Mouse (Mus musculus): Measurements from ENCODE around the gene Slc5a12. TPM values are rescaled to one million over a fixed set of nuclear protein-coding genes. Genes with fewer than 3 reads are reported as not detected.
A peak's percentile ranks its signal among the peaks of the same experiment; 100 is the strongest.

The Slc5a12 gene
- polyA plus RNA-seq, 1 experiment from 2014 or later = not detected

DNA sequence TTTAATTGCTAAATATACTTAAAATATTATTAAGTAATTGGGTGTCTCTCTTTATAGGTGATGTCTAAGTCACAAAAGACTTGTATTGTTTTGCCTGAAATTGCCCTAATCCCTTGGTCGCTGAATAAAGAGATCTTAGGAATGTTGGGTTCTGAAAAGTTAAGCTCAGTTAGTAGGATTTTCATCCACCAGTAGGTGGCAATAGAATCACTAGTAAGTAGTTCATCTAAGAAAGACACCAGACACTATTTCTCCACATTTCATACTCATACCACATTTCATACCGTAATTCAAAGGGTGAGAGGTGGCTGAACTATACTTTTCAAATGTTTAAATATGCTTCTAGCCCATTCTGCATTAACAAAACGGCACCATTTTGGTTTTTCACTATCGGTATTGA, 66.2 kb downstream of the Slc5a12 start:
- WGBS = 48% methylated on average over 4 of the region's 4 CpGs
- Histone ChIP-seq H3K36me3 (ENCODE audit: control insufficient read depth, insufficient read depth) (no peaks in the 10 kb centered on the region), H3K27me3 (replicated peaks; ENCODE audit: control insufficient read depth, insufficient read depth, low read length) (no peaks in the 10 kb centered on the region), H3K4me3 (replicated peaks; ENCODE audit: low read length) (no peak overlapping the region), H3K4me2 (ENCODE audit: low read length) (no peak overlapping the region), H3K4me1 (replicated peaks; ENCODE audit: control insufficient read depth, insufficient read depth, low read length) (no peaks in the 10 kb centered on the region), H3K27ac (ENCODE audit: low read length) (no peak overlapping the region), H3K9ac (replicated peaks; ENCODE audit: low read depth, low read length) (no peak overlapping the region), H3K9me3 (ENCODE audit: control insufficient read depth, low read length) (no peaks in the 10 kb centered on the region)
- peak; percentile 87 for ATAC-seq

- no peaks in the 10 kb centered on the region for H3K27me3 ChIP-seq (replicated peaks; ENCODE audit: control insufficient read depth, insufficient read depth, low read length)
- no peak overlapping the region for H3K4me2 ChIP-seq (ENCODE audit: low read length)
- H3K4me3 ChIP-seq (replicated peaks; ENCODE audit: low read length) = no peak overlapping the region
- ATAC-seq = no peak
- H3K4me1 ChIP-seq (replicated peaks; ENCODE audit: control insufficient read depth, insufficient read depth, low read length) = no peaks in the 10 kb centered on the region
- H3K27ac ChIP-seq (ENCODE audit: low read length) = no peak overlapping the region
- WGBS = 96% methylated on average over 2 of the region's 2 CpGs
- no peaks in the 10 kb centered on the region for H3K9me3 ChIP-seq (ENCODE audit: control insufficient read depth, low read length)
- no peak overlapping the region for H3K9ac ChIP-seq (replicated peaks; ENCODE audit: low read depth, low read length)
- no peaks in the 10 kb centered on the region for H3K36me3 ChIP-seq (ENCODE audit: control insufficient read depth, insufficient read depth)
These were observed 74.0 kb downstream of the Slc5a12 start for GRCm38 (mm10) chr2:110671071-110671624.

Other genes with a start within 250 kb of the Slc5a12 start
- 2.3 and 3.7 TPM in 2 replicates for gene Fibin, start 234.1 kb upstream of the Slc5a12 start, polyA plus RNA-seq (2015; fragmentation: Nextera tagmentation; extraction: Ambion mirVana)
- 0.10 TPM in 1 of 2 replicates, not detected in the other for gene Muc15, start 124.0 kb downstream of the Slc5a12 start, polyA plus RNA-seq (2015; fragmentation: Nextera tagmentation; extraction: Ambion mirVana)

Measured in forebrain, embryonic 16.5 days (tissue).